Mouse (Mus musculus): ENCODE measurements at regions not wholly inside any gene's neighbourhood (a gene's known extent, or its start where the extent isn't known, plus 50 kb on each side); places are given as distances from the start of the nearest gene placed in this dataset.

DNA sequence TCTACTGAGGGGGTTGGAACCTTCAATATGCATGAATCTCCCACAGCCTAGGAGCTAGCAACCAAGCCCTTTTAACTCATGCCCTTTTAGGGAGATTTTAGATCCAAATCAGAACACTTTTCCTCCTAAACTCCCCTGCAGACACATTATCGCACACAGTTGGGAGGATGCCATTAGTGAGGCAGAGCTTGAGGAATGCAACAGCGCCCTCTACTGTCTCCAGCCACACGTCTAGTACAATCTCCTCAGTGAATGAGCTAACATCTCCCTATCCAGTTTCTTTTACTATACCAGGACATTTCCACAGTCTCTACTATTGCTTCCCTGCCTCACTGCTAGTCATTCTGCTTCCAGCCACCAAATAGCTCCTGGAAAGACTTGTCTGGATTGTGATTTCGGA is 59.3 kb downstream of the 1700080O16Rik start:
- DNase-seq (ENCODE audit: low spot score in 2 of 2), result peak; percentile 10 to 52

DNA sequence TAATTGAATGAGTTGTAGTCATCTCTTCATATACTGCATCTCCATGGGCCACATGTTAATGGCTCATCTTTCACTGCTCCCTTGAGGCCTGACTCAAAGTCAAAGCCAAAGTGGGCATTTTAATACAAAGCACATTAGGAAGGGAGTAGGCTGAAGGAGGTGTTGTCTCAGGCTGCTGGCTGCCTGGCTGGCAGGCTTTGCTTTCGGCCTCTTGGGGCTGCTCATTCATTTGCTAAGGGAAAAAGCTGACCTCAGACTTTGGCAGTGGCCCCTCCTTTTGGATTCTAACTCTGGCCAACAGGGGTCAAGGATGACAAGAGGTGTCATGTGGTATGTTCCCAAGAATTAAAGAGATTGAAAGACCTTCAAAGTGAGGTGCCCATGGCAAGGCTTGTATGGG is 61.0 kb downstream of the 1700080O16Rik start:
- DNase-seq (ENCODE audit: low spot score in 2 of 2), result no peak

GRCm38 (mm10) chrX:51910576-51910975 is 62.0 kb downstream of the 1700080O16Rik start:
- no peak for DNase-seq (ENCODE audit: low spot score in 2 of 2)

DNA sequence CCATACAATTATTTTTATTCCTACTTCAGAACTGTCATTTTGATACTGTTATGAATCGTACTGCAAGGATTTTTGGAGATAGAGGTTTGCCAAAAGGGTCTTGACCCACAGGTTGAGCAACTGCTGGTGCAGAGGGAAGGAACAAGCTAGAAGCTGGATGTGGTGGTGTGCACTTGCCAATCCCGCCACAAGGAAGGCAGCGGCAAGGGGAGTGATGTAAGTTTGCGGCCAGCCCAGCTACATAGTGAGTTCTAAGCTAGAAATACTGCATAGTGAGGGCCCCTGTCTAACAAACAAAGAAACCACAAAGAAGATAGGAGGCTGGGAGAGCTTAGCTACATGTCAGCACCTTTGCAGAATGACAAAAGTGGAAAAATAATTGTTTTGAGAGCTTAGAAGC is 74.1 kb downstream of the 1700080O16Rik start:
- no peak for DNase-seq (ENCODE audit: low spot score in 2 of 2)

GRCm38 (mm10) chrX:51897059-51897458 is 75.5 kb downstream of the 1700080O16Rik start:
- no peak for DNase-seq (ENCODE audit: low spot score in 2 of 2)

- DNase-seq (ENCODE audit: low spot score in 2 of 2), result no peak
Observed at GRCm38 (mm10) chrX:51895646-51896190, 76.9 kb downstream of the 1700080O16Rik start.

DNA sequence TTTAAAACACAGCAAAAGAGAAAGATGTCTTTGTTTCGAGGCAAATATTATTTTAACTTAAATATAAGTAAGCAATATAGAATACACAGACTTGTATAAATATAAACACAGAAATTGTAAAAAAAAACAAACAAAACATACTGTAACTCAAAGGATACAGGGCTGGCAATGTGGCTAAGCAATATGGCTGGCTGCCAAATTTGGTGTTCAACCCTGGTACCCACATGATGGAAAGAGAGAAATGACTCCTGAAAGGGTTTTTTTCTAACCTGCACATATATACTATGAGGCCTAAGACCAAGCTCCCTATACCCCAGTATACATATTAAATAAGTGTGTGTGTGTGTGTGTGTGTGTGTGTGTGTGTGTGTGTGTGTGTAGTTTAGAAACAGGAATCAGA is 79.9 kb downstream of the 1700080O16Rik start:
- DNase-seq (ENCODE audit: low spot score in 2 of 2), result no peak

GRCm38 (mm10) chrX:51886129-51886528 is 85.1 kb upstream of the Usp26 start:
- no peak for DNase-seq (ENCODE audit: low spot score in 2 of 2)
